Mouse (Mus musculus) brain, embryonic 14.5 days (tissue): ENCODE data around the gene Gpatch8.

Experiments used
- CTCF ChIP-seq: fragments of 200-500 bp; IDR thresholded peaks from 2 replicates; pipeline ENCODE4 v1.5.1; 2012; ENCODE audit warnings: inconsistent platforms, mild to moderate bottlenecking, moderate library complexity, borderline replicate concordance; ENCODE audit not compliant: insufficient read depth, insufficient read length; ENCODE audit errors: extremely low read depth
- POLR2A ChIP-seq: fragments of 200-500 bp; IDR thresholded peaks from 2 replicates; pipeline ENCODE4 v1.6.1; 2012; ENCODE audit warnings: mild to moderate bottlenecking, inconsistent platforms, borderline replicate concordance; ENCODE audit not compliant: poor library complexity, insufficient read depth, insufficient read length, severe bottlenecking; ENCODE audit errors: extremely low read depth

GRCm38 (mm10) chr11:102555400-102556030, 677 bp downstream of the Gpatch8 start:
- TF ChIP-seq CTCF, result no peak
- TF ChIP-seq POLR2A, result no peak
